Mouse (Mus musculus) midbrain, embryonic 10.5 days (tissue): ENCODE results near the gene Kctd18. TPM values are rescaled to one million over a fixed set of nuclear protein-coding genes. Genes with fewer than 3 reads are reported as not detected.
"Not testable (repeated sequence)": the region's sequence is repeated elsewhere in the genome, so short reads cannot be mapped to it uniquely, and the experiment has no call there.

Experiments used
- DNase-seq: peaks from one replicate; pipeline ENCODE4 v3.0.0-alpha.2; 2017; ENCODE audit warnings: low spot score
- H3K27ac ChIP-seq: fragments of 300-500 bp; sonication (generic); replicated peaks from 2 replicates; pipeline ENCODE4 v1.5.1; 2016; ENCODE audit warnings: mild to moderate bottlenecking
- H3K27me3 ChIP-seq: fragments of 300-500 bp; sonication (generic); 2 replicates; pipeline ENCODE4 v1.6.1; 2016; ENCODE audit warnings: low read depth, mild to moderate bottlenecking; ENCODE audit not compliant: poor library complexity, severe bottlenecking
- H3K36me3 ChIP-seq: fragments of 300-500 bp; sonication (generic); 2 replicates; pipeline ENCODE4 v1.6.1; 2016; ENCODE audit warnings: mild to moderate bottlenecking, moderate library complexity
- H3K4me1 ChIP-seq: fragments of 300-500 bp; sonication (generic); 2 replicates; pipeline ENCODE4 v1.6.1; 2016
- H3K4me3 ChIP-seq: fragments of 300-500 bp; sonication (generic); 2 replicates; pipeline ENCODE4 v1.5.1; 2016; ENCODE audit warnings: mild to moderate bottlenecking, moderate library complexity
- H3K9me3 ChIP-seq: fragments of 300-500 bp; sonication (generic); replicated peaks from 2 replicates; pipeline ENCODE4 v1.6.1; 2016; ENCODE audit warnings: mild to moderate bottlenecking
- WGBS: fragments of 180-500 bp; shearing (Covaris S2); methylation state at CpG from one replicate; pipeline ENCODE4 v1.1.7; 2016; 5-methylcytosine and 5-hydroxymethylcytosine counted together
- polyA plus RNA-seq: library from polyadenylated mRNA; unstranded; fragments of >200 nt; fragmentation: Nextera tagmentation; extraction: Ambion mirVana; gene quantifications from 2 replicates; pipeline ENCODE4 v1.2.1, GENCODE M21; 2016

Gene Kctd18
- polyA plus RNA-seq, result 18.8 and 18.9 TPM in 2 replicates

DNA sequence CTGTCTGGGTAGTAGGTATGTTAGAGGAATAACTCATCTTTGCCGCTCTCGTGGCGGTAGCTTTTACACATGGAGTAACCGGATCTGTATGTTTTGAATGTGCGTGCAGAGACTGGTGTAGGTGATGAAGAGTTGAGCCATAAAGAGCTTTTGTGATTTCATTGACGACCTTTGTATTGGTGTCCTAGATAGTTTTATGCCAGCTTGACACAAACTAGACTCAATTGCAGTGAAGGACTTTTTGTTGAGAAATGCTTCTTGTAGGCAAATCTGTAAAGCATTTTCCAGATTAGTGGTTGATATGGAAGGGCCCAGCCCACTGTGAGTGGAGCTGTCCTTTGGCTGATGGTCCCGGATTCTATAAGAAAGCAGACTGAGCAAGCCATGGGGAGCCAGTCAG is at the start of gene Kctd18:
TSS of gene Kctd18 (minus strand) at position 101 of the 400 bp plus-strand sequence.
- Histone ChIP-seq H3K4me1 (no peaks in the 10 kb centered on the region), H3K36me3 (peaks cover 100% of the 10 kb centered on the region), H3K27me3 (no peaks in the 10 kb centered on the region), H3K27ac (no peak within 1 kb of the TSS), H3K9me3 (no peaks in the 10 kb centered on the region), H3K4me3 (no peak within 1 kb of the TSS)
- WGBS, result 95% methylated on average over 7 of the region's 7 CpGs
- DNase-seq, result no peak

DNA sequence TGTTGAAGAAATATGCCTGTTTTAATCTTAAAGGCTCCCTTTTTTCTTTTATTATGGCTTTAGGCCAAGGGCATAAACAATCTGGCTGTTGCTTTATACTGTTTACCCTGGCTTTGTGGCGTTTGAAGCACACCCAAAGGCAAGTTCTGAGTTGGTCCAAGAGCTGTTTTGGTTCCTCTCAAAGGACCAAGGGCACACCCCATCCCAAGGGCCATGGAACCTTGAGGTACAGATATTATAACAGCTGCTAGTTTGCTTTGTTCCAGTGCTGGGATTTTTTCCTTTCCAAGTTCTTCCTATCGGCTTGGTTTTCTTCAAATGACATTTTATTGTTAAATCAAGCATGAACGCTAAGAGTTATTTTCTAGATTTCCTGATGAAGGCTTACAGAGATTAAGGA is 46.9 kb upstream of the Kctd18 start:
- Histone ChIP-seq H3K4me1 (no peaks in the 10 kb centered on the region), H3K27ac (no peak overlapping the region), H3K27me3 (no peaks in the 10 kb centered on the region), H3K9me3 (no peaks in the 10 kb centered on the region), H3K36me3 (no peaks in the 10 kb centered on the region), H3K4me3 (no peak overlapping the region)
- DNase-seq, result no peak
- 88% methylated on average over 3 of the region's 3 CpGs for WGBS

DNA sequence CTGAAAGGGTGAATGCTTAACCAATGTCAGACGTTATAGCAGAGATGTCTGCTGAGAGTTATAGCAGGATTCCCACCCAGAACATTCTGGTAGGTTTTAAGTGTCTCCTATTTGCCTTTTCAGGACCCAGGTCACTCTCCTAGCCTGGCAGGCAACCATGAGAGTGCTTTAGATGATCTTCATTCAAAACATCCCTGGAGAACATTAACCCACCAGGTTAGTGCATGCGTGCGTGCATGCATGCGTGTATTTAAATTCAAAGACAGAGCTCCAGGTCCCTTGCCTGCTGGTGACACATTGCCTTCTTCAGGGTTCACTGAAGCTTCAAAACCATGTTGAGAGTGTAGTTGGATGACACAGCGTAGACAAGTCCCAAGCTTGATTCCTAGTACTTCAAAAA is 46.4 kb upstream of the Kctd18 start:
- H3K27me3 ChIP-seq, result no peaks in the 10 kb centered on the region
- no peak overlapping the region for H3K27ac ChIP-seq
- no peaks in the 10 kb centered on the region for H3K36me3 ChIP-seq
- no peak overlapping the region for H3K4me3 ChIP-seq
- H3K4me1 ChIP-seq, result no peaks in the 10 kb centered on the region
- no peak for DNase-seq
- 93% methylated on average over 5 of the region's 5 CpGs for WGBS
- no peaks in the 10 kb centered on the region for H3K9me3 ChIP-seq

DNA sequence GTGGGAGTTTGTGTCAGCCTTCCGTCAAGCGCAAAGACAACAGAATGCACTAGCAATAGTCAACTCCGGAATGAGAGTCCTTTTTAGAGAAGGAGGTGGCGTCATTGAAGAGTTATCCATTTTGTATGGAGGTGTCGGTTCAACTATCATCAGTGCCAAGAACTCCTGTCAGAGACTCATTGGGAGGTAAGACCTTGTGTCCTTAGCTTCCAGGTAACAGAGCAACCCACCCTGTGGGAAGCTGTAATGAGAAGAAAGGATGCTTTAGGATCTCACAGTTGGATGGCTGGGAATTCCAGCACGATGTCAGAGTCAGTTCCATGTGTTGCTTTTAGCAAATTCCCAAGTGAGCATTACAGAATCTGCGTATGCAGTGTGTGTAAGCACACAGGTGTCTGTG is 43.4 kb upstream of the Kctd18 start:
- no peak overlapping the region for H3K4me3 ChIP-seq
- no peaks in the 10 kb centered on the region for H3K27me3 ChIP-seq
- 91% methylated on average over 7 of the region's 7 CpGs for WGBS
- H3K36me3 ChIP-seq, result no peaks in the 10 kb centered on the region
- no peak overlapping the region for H3K27ac ChIP-seq
- no peaks in the 10 kb centered on the region for H3K9me3 ChIP-seq
- DNase-seq, result no peak
- H3K4me1 ChIP-seq, result no peaks in the 10 kb centered on the region

DNA sequence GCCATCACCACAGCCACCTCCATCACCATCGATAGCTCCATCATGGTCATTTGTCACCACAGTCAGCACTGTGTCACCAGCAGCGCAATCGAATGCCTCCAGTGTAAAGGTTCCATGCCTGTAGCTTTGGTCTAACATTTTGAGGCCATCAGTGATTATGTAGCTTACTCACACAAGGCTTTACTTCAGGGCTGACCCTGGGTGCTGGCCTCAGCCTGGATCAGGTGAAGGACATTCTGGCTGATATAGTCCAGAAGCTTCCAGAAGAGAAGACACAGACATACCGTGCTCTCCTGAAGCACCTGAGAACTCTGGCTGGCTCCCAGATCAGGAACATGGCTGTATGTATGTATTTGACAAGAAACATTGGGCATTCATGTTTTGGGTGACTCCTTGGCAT is 40.1 kb upstream of the Kctd18 start:
- H3K4me1 ChIP-seq, result no peaks in the 10 kb centered on the region
- DNase-seq, result no peak
- H3K36me3 ChIP-seq, result no peaks in the 10 kb centered on the region
- H3K4me3 ChIP-seq, result no peak overlapping the region
- H3K27ac ChIP-seq, result no peak overlapping the region
- no peaks in the 10 kb centered on the region for H3K9me3 ChIP-seq
- no peaks in the 10 kb centered on the region for H3K27me3 ChIP-seq
- 88% methylated on average over 4 of the region's 4 CpGs for whole genome bisulfite sequencing

DNA sequence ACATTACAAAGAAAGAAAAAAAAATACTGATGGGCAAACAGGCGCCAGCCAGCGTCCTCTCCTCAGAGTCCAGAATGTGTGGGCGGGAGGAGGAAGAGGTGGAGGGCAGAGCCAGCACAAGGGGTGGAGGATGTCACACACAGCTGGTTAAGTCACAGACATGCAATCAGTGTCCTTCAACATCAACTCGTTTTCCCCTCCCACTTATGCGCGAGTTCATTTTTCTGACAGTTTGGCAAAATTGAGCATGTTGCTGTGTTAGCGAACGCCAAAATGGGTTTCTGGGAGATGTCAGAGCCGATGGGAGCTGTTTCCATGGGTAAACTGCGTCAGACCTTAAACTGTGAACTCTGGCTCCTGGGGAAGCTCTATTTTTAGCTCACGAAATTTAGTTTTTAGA is 38.2 kb upstream of the Kctd18 start:
- 95% methylated on average over 11 of the region's 11 CpGs for WGBS
- no peak for DNase-seq
- no peaks in the 10 kb centered on the region for H3K9me3 ChIP-seq

DNA sequence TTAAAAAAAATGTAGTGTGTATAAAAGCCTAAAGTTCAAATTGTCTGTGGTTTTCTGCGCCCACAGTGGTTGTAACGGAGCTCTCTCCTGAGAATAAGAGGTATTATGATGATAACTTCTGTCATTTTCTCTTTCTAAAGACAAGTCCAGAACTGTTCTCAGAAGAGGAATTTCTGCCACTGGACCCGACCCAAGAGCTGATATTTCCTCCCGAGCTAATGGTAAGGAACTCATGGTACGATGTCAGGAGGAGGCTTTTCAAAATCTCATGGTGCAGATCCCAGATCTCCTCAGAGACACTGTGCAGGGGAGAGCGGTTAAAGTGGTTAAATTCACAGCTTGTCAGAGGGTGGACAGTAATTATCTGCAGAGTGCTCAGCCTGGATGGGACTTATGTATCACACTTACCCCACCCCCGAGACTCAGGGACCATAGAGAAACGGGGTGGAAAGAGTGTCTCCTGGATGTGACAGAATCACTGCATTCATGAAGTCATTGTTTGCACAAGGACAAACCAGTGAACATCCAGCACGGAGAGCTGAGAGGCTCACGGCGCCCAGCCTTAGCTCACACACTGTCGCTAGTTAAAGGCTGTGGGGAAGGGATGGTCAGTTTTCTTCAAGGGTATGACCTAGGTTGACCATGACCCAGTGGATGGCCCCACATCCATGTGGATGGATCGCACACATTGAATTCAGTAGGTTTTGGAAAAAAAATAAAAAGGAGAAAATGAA is 37.5 kb upstream of the Kctd18 start:
- DNase-seq, result no peak
- Histone ChIP-seq H3K27ac (no peak overlapping the region), H3K36me3 (no peaks in the 10 kb centered on the region), H3K4me3 (no peak overlapping the region), H3K27me3 (no peaks in the 10 kb centered on the region), H3K4me1 (no peaks in the 10 kb centered on the region), H3K9me3 (no peaks in the 10 kb centered on the region)
- WGBS, result 87% methylated on average over 13 of the region's 13 CpGs

More for the DNA sequence above, 38.2 kb upstream of the Kctd18 start:
- Histone ChIP-seq H3K36me3 (no peaks in the 10 kb centered on the region), H3K27me3 (no peaks in the 10 kb centered on the region), H3K27ac (no peak overlapping the region), H3K4me3 (no peak overlapping the region), H3K4me1 (no peaks in the 10 kb centered on the region)

DNA sequence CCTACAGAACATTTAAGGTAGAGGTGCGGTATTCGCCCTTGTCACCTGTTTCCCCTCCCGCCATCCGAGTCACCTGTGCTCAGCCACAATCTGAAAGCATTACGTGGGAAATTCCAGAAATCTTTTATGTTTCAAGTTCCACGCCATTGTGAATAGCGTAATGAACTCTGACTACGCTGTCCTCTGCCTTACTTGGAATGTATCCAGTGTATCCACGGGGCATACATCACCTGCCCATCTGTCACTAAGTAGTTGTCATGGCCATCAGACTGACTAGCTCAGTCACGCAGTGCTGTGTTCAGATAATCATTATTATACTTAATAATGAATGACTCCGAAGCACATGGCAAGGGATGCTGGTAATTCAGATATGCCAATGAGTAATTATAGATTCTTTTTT is 36.8 kb upstream of the Kctd18 start:
- 93% methylated on average over 11 of the region's 11 CpGs for WGBS
- no peak for DNase-seq

DNA sequence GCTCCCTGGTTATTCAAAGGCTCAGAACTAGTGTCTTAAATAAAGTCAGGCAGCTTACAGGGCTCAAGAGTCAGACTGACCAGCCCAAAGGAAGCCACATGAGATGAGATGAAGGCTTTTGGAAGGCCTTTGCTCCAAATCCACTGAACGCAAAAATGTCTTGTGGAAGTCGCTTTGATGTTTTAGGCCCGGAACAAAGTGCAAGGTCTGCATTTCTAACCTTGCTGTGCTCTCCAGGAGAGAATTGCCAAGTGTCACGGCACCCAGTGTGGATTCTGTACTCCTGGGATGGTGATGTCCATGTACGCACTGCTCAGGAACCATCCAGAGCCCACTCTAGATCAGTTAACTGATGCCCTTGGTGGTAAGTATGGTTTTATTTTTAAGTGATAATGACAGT is 30.4 kb upstream of the Kctd18 start:
- no peaks in the 10 kb centered on the region for H3K4me1 ChIP-seq
- H3K27ac ChIP-seq, result no peak overlapping the region
- H3K4me3 ChIP-seq, result no peak overlapping the region
- WGBS, result 95% methylated on average over 5 of the region's 5 CpGs
- no peak for DNase-seq
- no peaks in the 10 kb centered on the region for H3K27me3 ChIP-seq
- no peaks in the 10 kb centered on the region for H3K9me3 ChIP-seq
- H3K36me3 ChIP-seq, result no peaks in the 10 kb centered on the region

More for the DNA sequence above, 36.8 kb upstream of the Kctd18 start:
- no peaks in the 10 kb centered on the region for H3K27me3 ChIP-seq
- H3K4me1 ChIP-seq, result no peaks in the 10 kb centered on the region
- H3K27ac ChIP-seq, result no peak overlapping the region
- H3K36me3 ChIP-seq, result no peaks in the 10 kb centered on the region
- H3K4me3 ChIP-seq, result no peak overlapping the region
- no peaks in the 10 kb centered on the region for H3K9me3 ChIP-seq

DNA sequence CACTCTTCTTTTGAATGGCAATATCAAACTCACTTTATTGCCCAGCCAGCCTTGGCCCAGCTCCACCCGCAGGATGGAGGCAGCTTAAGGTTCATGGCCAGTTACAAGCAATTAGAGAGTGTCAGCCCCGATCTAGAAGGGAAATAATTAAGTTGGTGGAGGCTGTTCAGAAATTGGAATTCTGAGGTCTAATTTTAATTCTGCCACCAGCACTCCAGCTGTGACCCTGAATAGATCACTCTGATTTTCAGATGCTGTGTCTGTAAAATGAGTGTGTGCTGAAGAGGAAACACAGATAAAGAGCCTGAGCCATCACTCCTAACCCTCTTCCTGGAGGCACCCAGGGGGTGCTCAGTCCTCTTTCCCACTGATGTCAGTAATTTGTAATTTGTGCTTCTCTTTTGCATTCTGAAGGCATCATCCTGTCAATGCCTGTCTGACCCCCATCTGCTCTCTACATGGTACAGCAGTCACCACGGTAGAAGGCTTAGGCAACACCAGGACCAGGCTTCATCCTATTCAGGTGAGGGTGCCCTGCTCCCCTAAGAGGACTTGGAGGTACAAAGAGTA is 28.1 kb upstream of the Kctd18 start:
- WGBS, result 79% methylated on average over 3 of the region's 3 CpGs
- DNase-seq, result no peak

DNA sequence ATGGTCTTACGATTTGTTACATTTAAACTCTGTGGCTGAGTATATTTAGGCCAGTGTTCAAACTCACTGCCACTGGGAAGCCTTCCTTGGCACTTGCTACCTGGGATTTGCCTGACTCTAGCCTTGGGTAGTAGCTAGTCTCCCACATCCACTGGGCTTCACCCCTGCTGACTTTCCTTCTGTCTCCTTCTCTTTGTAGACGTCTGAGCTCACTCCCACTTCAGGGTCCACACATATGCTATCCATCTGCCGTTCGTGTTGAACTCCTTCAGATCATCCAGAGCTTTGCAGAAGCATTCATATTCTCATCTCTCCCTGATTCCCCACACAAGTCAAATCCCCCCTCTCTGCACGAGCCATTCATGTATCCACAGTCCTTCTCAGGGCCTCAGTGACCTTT is 26.8 kb upstream of the Kctd18 start:
- DNase-seq, result no peak
- no peaks in the 10 kb centered on the region for H3K9me3 ChIP-seq
- H3K4me1 ChIP-seq, result no peaks in the 10 kb centered on the region
- H3K36me3 ChIP-seq, result no peaks in the 10 kb centered on the region
- no peak overlapping the region for H3K4me3 ChIP-seq
- H3K27me3 ChIP-seq, result no peaks in the 10 kb centered on the region
- WGBS, result 73% methylated on average over 5 of the region's 5 CpGs
- H3K27ac ChIP-seq, result no peak overlapping the region

More for the DNA sequence above, 28.1 kb upstream of the Kctd18 start:
- Histone ChIP-seq H3K27me3 (no peaks in the 10 kb centered on the region), H3K27ac (no peak overlapping the region), H3K4me3 (no peak overlapping the region), H3K36me3 (no peaks in the 10 kb centered on the region), H3K9me3 (no peaks in the 10 kb centered on the region), H3K4me1 (no peaks in the 10 kb centered on the region)

DNA sequence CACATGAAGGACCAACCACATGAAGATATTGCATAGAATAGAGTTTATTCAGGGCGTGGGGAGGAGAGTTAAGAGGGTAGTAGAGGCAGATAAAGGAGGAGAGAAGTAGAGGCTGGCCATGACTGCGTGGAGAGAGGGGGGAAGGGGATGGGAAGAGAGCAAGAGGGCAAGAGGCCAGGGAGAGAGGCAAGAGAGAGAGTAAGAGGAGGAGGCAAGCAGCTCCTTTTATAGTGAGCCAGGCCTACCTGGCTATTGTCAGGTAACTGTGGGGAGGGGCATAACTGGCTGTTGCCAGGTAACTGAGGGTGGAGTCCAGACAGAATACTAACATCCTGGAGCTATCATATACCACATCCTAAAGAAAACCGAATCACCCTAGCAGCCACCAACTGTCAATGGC is 26.3 kb upstream of the Kctd18 start:
- WGBS, result 84% methylated on average over 3 of the region's 3 CpGs
- H3K4me1 ChIP-seq, result no peaks in the 10 kb centered on the region
- H3K9me3 ChIP-seq, result no peaks in the 10 kb centered on the region
- H3K27ac ChIP-seq, result no peak overlapping the region
- H3K27me3 ChIP-seq, result no peaks in the 10 kb centered on the region
- H3K4me3 ChIP-seq, result no peak overlapping the region
- DNase-seq, result no peak
- no peaks in the 10 kb centered on the region for H3K36me3 ChIP-seq

DNA sequence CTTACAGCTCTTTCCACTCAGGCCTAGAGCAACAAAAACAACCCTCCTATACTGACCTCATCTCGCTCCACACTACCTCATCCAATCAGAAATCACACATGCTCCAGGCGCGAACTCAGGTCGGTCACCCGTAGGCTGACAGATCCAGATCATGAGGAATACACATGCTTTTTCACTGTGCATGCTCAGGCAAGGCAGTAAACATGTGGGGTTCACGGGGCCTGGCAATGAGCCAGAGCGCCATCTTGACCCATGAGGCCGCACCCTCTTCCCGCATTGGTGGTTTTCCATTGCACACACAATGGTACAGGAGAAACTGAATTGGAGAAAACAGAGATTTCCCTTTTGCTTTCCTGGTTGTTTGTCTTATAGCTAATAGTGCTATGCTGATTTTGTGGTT is 18.6 kb upstream of the Kctd18 start:
- not testable (repeated sequence) for H3K9me3 ChIP-seq
- 93% methylated on average over 9 of the region's 9 CpGs for WGBS

More for the DNA sequence above, 18.6 kb upstream of the Kctd18 start:
- H3K36me3 ChIP-seq, DNase-seq, H3K4me1 ChIP-seq, H3K4me3 ChIP-seq, H3K27me3 ChIP-seq, H3K27ac ChIP-seq: not testable (repeated sequence)
